Mouse (Mus musculus) midbrain, postnatal 0 days (tissue): ENCODE measurements at regions not wholly inside any gene's neighbourhood (a gene's known extent, or its start where the extent isn't known, plus 50 kb on each side); places are given as distances from the start of the nearest gene placed in this dataset.

ENCODE experiments used
- ATAC-seq: fragments of 200-750 bp; cut with Nextera tagmentation; 2 replicates; pipeline ENCODE4 v1.8.0; 2017; ENCODE audit warnings: moderate number of reproducible peaks, mild to moderate bottlenecking, moderate TSS enrichment, moderate library complexity; ENCODE audit not compliant: low FRiP score
- DNase-seq: peaks from one replicate; pipeline ENCODE4 v3.0.0-alpha.2; 2015; ENCODE audit warnings: low spot score
- H3K27ac ChIP-seq: fragments of 300-500 bp; sonication (generic); 2 replicates; pipeline ENCODE4 v1.5.1; 2014; ENCODE audit warnings: low read depth, mild to moderate bottlenecking, low read length, mixed read lengths
- H3K27me3 ChIP-seq: fragments of 300-500 bp; sonication (generic); 2 replicates; pipeline ENCODE4 v1.6.1; 2014; ENCODE audit warnings: low read length, control low read depth, mixed read lengths; ENCODE audit not compliant: insufficient read depth
- H3K36me3 ChIP-seq: fragments of 300-500 bp; sonication (generic); 2 replicates; pipeline ENCODE4 v1.6.1; 2014; ENCODE audit warnings: low read length, control low read depth, mixed read lengths; ENCODE audit not compliant: insufficient read depth
- H3K4me1 ChIP-seq: fragments of 300-500 bp; sonication (generic); 2 replicates; pipeline ENCODE4 v1.6.1; 2014; ENCODE audit warnings: mild to moderate bottlenecking, control low read depth, antibody characterized with exemption, low read length, mixed read lengths; ENCODE audit not compliant: insufficient read depth
- H3K4me2 ChIP-seq: fragments of 300-500 bp; sonication (generic); 2 replicates; pipeline ENCODE4 v1.6.1; 2014; ENCODE audit warnings: low read depth, mild to moderate bottlenecking, low read length, mixed read lengths; ENCODE audit not compliant: poor library complexity, severe bottlenecking
- H3K4me3 ChIP-seq: fragments of 300-500 bp; sonication (generic); 2 replicates; pipeline ENCODE4 v1.5.1; 2014; ENCODE audit warnings: low read depth, mild to moderate bottlenecking, low read length, moderate library complexity
- H3K9ac ChIP-seq: fragments of 300-500 bp; sonication (generic); replicated peaks from 2 replicates; pipeline ENCODE4 v1.6.1; 2014; ENCODE audit warnings: mild to moderate bottlenecking, low read length, moderate library complexity, mixed read lengths; ENCODE audit not compliant: poor library complexity, severe bottlenecking
- H3K9me3 ChIP-seq: fragments of 300-500 bp; sonication (generic); 2 replicates; pipeline ENCODE4 v1.6.1; 2016; ENCODE audit warnings: low read length, control low read depth
- CTCF ChIP-seq: IDR thresholded peaks from 2 replicates; pipeline ENCODE4 v1.5.1; 2016; ENCODE audit warnings: antibody characterized with exemption, mild to moderate bottlenecking
- WGBS: fragments of 180-500 bp; shearing (Covaris S2); extraction: QIAGEN DNeasy Blood & Tissue Kit; methylation state at CpG from one replicate; pipeline ENCODE4 v1.1.7; 2014; 5-methylcytosine and 5-hydroxymethylcytosine counted together

DNA sequence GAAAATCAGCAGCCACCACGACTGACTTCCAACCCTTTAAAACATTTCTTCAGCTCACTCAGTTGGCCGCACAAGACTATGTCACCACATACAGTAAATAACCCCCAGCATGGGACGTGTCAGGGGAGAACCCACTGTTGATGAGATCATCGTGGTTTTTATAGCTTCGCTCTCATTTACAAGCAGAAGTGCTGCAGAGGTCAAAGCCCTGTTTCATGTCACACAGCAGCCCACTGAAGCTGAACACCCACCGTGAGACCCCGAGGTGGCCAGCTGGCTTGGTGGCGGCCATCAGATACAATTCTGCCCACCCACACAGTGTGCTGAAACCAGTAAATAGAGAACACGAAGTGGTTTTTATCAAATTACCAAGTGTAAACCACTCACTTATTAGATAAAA, 503.7 kb downstream of the Fat4 start:
- Histone ChIP-seq H3K36me3 (no peaks in the 10 kb centered on the region), H3K27ac (no peak overlapping the region), H3K9ac (no peak overlapping the region), H3K4me3 (no peak overlapping the region), H3K4me1 (no peaks in the 10 kb centered on the region), H3K4me2 (no peak overlapping the region), H3K9me3 (no peaks in the 10 kb centered on the region), H3K27me3 (no peaks in the 10 kb centered on the region)
- 71% methylated on average over 9 of the region's 9 CpGs for WGBS
- DNase-seq (no peak), ATAC-seq (no peak; the same call in 1 of the 2 replicates)
- no peak for TF ChIP-seq CTCF

DNA sequence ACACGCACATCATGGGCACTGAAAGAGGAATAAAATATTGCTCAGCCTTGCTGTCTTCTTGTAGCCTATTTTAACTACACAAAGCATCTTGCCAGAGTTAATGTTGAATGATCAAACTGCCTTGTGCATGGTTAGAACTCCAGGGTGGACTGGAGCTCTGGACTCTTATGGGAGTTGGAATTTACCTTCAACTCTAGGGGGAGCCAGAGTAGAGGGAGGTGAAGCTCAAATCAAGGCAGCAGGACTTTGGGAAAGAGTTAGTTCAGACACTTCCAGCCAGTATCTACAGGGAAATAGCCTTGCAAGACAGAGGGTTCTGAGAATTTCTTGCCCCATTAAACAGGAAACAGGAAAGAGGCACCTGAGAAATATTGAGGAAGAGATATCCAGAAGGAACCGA, 505.3 kb downstream of the Fat4 start:
- Histone ChIP-seq H3K9me3 (no peaks in the 10 kb centered on the region), H3K27ac (no peak overlapping the region), H3K4me1 (no peaks in the 10 kb centered on the region), H3K27me3 (no peaks in the 10 kb centered on the region), H3K36me3 (no peaks in the 10 kb centered on the region), H3K4me3 (no peak overlapping the region), H3K9ac (no peak overlapping the region), H3K4me2 (no peak overlapping the region)
- DNase-seq (no peak), ATAC-seq (no peak)
- 88% methylated on average over 2 of the region's 2 CpGs for WGBS
- peak; percentile 34 for TF ChIP-seq CTCF

DNA sequence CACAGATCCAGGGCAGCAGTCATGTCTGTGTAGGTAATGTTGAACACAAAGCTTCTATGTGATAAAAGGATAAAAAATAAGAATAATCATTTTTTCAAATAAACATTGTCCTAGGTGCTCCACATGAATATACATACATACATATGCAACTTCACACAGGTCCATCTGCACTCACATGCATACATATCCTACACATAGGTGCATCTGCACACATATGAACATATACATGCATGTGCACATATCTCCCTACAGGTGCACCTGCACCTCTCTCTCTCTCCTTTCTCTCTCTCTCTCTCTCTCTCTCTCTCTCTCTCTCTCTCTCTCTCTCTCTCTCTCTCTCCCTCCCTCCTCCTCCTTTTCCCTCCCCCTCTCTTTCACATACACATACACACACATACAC, 509.9 kb downstream of the Fat4 start:
- no peak overlapping the region for H3K27ac ChIP-seq
- H3K9me3 ChIP-seq: no peaks in the 10 kb centered on the region
- H3K4me1 ChIP-seq: no peaks in the 10 kb centered on the region
- DNase-seq (no peak), ATAC-seq (no peak)
- no peak overlapping the region for H3K9ac ChIP-seq
- H3K4me2 ChIP-seq: no peak overlapping the region
- no peak overlapping the region for H3K4me3 ChIP-seq
- no peak for TF ChIP-seq CTCF
- H3K36me3 ChIP-seq: no peaks in the 10 kb centered on the region
- H3K27me3 ChIP-seq: no peaks in the 10 kb centered on the region

DNA sequence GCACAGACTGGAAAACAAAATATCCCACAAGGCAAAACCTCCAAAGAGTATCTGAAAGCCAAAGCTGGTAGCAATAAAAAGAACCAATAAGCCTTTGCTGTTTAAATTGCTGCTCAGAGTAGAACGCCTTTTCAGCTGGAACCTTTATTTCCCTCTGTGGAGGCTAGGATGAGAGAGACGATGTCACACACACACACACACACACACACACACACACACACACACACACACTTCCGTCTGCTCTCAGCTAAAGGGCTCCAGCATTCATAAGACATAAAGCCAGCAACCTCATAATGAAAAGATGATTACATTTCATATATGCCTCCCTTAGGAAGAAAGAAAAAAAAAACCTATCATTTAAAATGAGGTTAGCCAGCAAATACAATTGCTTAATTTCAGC, 510.5 kb downstream of the Fat4 start:
- 45% methylated on average over 3 of the region's 3 CpGs for WGBS
- DNase-seq: peak; percentile 51
- H3K4me3 ChIP-seq: no peak overlapping the region
- no peaks in the 10 kb centered on the region for H3K27me3 ChIP-seq
- H3K4me2 ChIP-seq: no peak overlapping the region
- no peak for ATAC-seq
- TF ChIP-seq CTCF: no peak
- no peaks in the 10 kb centered on the region for H3K9me3 ChIP-seq
- no peaks in the 10 kb centered on the region for H3K4me1 ChIP-seq
- no peak overlapping the region for H3K9ac ChIP-seq
- no peaks in the 10 kb centered on the region for H3K36me3 ChIP-seq
- no peak overlapping the region for H3K27ac ChIP-seq

DNA sequence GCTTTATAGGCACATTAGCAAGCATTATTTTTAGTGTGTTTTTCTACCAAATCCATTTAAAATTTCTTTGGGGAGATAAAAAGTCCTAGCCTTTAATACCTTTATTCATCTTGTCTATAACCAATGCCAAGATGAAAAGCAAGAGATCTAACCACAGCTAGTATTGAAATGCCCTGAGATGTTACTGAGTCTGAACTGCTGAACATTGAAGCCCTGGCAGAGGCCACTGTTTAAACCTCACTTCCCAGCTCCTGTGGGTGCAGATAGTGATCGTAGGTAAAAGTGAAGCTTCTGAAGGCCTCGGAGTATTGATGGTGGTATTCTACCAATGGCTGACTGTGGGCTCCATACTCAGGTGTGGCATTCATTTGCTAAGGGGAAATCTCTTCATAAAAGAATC, 510.9 kb downstream of the Fat4 start:
- TF ChIP-seq CTCF: no peak
- ATAC-seq: no peak
- 88% methylated on average over 2 of the region's 2 CpGs for WGBS

DNA sequence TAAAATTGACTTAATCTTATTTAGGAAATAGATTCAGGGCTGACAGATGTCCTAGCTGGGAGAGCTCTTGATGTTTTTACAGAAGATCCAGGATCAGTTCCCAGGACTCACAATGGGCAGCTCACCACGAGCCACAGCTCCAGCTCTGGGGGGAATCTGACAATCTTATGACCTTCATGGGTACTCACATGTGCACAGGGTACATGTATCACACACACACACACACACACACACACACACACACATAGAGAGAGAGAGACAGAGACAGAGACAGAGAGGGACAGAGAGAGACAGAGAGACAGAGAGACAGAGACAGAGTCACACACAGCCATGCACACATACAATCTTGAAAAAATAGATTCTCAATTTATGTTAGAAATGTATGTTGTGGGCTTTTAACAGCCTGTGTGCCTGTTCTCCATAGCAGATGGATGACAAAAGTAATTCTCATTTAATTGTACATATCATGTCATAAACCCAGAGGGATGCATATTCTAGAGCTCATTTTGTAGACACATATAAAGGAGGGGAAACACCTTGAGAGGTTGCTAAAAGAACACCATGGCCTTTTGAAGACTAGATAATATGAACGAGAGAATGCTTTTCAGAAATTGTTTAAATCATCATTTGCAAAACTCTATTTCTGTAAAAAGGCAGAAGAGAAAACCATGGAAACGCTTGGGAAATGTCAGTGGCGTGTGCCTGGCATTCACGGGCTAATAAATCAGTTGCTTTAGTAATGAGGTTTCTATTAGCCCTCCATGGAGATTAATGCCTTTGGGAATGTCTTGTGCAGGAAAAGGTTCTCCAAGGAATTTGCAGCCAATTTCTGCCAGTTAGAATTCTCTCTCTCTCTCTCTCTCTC, 538.3 kb downstream of the Fat4 start:
- TF ChIP-seq CTCF: no peak
- H3K36me3 ChIP-seq: no peaks in the 10 kb centered on the region
- DNase-seq: peak; percentile 42
- ATAC-seq: peak; percentile 54; the same call in 1 of the 2 replicates
- H3K27ac ChIP-seq: no peak overlapping the region
- H3K4me1 ChIP-seq: 0 out of 2 replicates have a peak, but pooled peaks cover 4% of the 10 kb centered on the region
- H3K27me3 ChIP-seq: no peaks in the 10 kb centered on the region
- H3K4me2 ChIP-seq: no peak overlapping the region
- 34% methylated on average over 5 of the region's 5 CpGs for WGBS
- no peak overlapping the region for H3K4me3 ChIP-seq
- H3K9ac ChIP-seq: no peak overlapping the region
- H3K9me3 ChIP-seq: no peaks in the 10 kb centered on the region

More for the DNA sequence above, 510.9 kb downstream of the Fat4 start:
- Histone ChIP-seq H3K9ac (no peak overlapping the region), H3K36me3 (no peaks in the 10 kb centered on the region), H3K4me2 (no peak overlapping the region), H3K4me3 (no peak overlapping the region), H3K27ac (no peak overlapping the region), H3K4me1 (no peaks in the 10 kb centered on the region), H3K9me3 (no peaks in the 10 kb centered on the region), H3K27me3 (no peaks in the 10 kb centered on the region)
- DNase-seq: no peak
